In genomic region chr7:90085713-90086112, GRCm38 (mm10) we compare ENCODE assay signal across 29 mouse cellular contexts. TPM values are rescaled to one million over a fixed set of nuclear protein-coding genes. Genes with fewer than 3 reads are reported as not detected.
DNase-seq lines count a peak whose midpoint lies in the region; ATAC-seq and TF ChIP-seq lines count a peak whose summit lies in the region.
"Had no signal": no experiment of that assay in that cellular context is flagged by ENCODE, and none has a peak within 500 bp of the region (broad histone marks: within the 10 kb centered on the region; RNA-seq: fewer than 3 reads in every experiment).

No protein-coding gene starts in this region.

- H3K9me3 ChIP-seq in liver, embryonic 13.5 days (replicated peaks), result no peaks in the 10 kb centered on the region
- no peaks in the 10 kb centered on the region for H3K9me3 ChIP-seq in liver, embryonic 11.5 days (ENCODE audit: control insufficient read depth, low read length)
- H3K9me3 ChIP-seq in stomach, embryonic 15.5 days, result no peaks in the 10 kb centered on the region
- H3K9me3 ChIP-seq in stomach, postnatal 0 days (ENCODE audit: control insufficient read depth, low read length), result no peaks in the 10 kb centered on the region
- H3K9me3 ChIP-seq: embryonic facial prominence, embryonic 12.5 days; forebrain, embryonic 13.5 days; G1E; heart, embryonic 10.5 days; heart, embryonic 15.5 days; neural tube, embryonic 12.5 days had no signal

- ATAC-seq in liver, embryonic 13.5 days (ENCODE audit: low read depth), result no peak
- no peak for ATAC-seq in liver, embryonic 11.5 days (replicated peaks; ENCODE audit: low FRiP score)
- no peak for ATAC-seq in stomach, embryonic 15.5 days (ENCODE audit: insufficient read depth, low FRiP score, low read depth)
- ATAC-seq in stomach, postnatal 0 days (ENCODE audit: low FRiP score, low TSS enrichment), result no peak
- ATAC-seq: forebrain, embryonic 13.5 days; hindbrain, embryonic 16.5 days; midbrain, embryonic 16.5 days had no signal

- 56% methylated on average over 1 of the region's 1 CpGs for WGBS in liver, embryonic 13.5 days (ENCODE audit: insufficient replicate concordance)
- WGBS in liver, embryonic 11.5 days, result 58% methylated on average over 1 of the region's 1 CpGs
- WGBS in stomach, embryonic 15.5 days, result 14% methylated on average over 1 of the region's 1 CpGs
- WGBS in stomach, postnatal 0 days, result 4% methylated on average over 1 of the region's 1 CpGs

- no peak for TF ChIP-seq CTCF in gastrocnemius, adult 2 months (IDR thresholded peaks at IDR 0.05)
- no peak for TF ChIP-seq CTCF in stomach, postnatal 0 days (IDR thresholded peaks at IDR 0.05; ENCODE audit: low read depth)

- no peak overlapping the region for H3K4me3 ChIP-seq in gastrocnemius, adult 2 months
- no peak overlapping the region for H3K4me3 ChIP-seq in liver, embryonic 13.5 days (replicated peaks)
- H3K4me3 ChIP-seq in liver, embryonic 11.5 days (ENCODE audit: low read depth, low read length), result no peak overlapping the region
- H3K4me3 ChIP-seq in stomach, embryonic 15.5 days (replicated peaks), result no peak overlapping the region
- no peak overlapping the region for H3K4me3 ChIP-seq in stomach, postnatal 0 days (ENCODE audit: low read depth, low read length)
- H3K4me3 ChIP-seq: embryonic facial prominence, embryonic 12.5 days; forebrain, embryonic 13.5 days; heart, embryonic 10.5 days; heart, embryonic 15.5 days; myocyte; neural tube, embryonic 12.5 days had no signal

- H3K27me3 ChIP-seq in liver, embryonic 13.5 days, result no peaks in the 10 kb centered on the region
- H3K27me3 ChIP-seq in liver, embryonic 11.5 days (replicated peaks; ENCODE audit: control insufficient read depth, insufficient read depth, low read length), result no peaks in the 10 kb centered on the region
- H3K27me3 ChIP-seq in stomach, embryonic 15.5 days (replicated peaks), result no peaks in the 10 kb centered on the region
- no peaks in the 10 kb centered on the region for H3K27me3 ChIP-seq in stomach, postnatal 0 days (ENCODE audit: control insufficient read depth, insufficient read depth, low read length)
- H3K27me3 ChIP-seq: embryonic facial prominence, embryonic 12.5 days; forebrain, embryonic 13.5 days; heart, embryonic 15.5 days; neural tube, embryonic 12.5 days had no signal

- H3K9ac ChIP-seq in liver, embryonic 13.5 days, result no peak overlapping the region
- no peak overlapping the region for H3K9ac ChIP-seq in liver, embryonic 11.5 days (ENCODE audit: low read depth, low read length)
- H3K9ac ChIP-seq in stomach, embryonic 15.5 days, result no peak overlapping the region
- H3K9ac ChIP-seq in stomach, postnatal 0 days (ENCODE audit: low read length), result no peak overlapping the region
- H3K9ac ChIP-seq: embryonic facial prominence, embryonic 12.5 days; forebrain, embryonic 13.5 days; heart, embryonic 15.5 days; liver, embryonic 14.5 days; neural tube, embryonic 12.5 days had no signal

- H3K27ac ChIP-seq in gastrocnemius, adult 2 months, result peak overlapping the region; percentile 66; the same call in 1 of the 2 replicates
- peak overlapping the region; percentile 96; the same call in 1 of the 2 replicates for H3K27ac ChIP-seq in liver, embryonic 13.5 days
- H3K27ac ChIP-seq in liver, embryonic 11.5 days (ENCODE audit: low read depth, low read length), result no peak overlapping the region
- H3K27ac ChIP-seq in stomach, embryonic 15.5 days, result 0 out of 2 replicates have a peak overlapping the region, but pooled peaks have one; percentile 2
- H3K27ac ChIP-seq in stomach, postnatal 0 days (replicated peaks), result no peak overlapping the region
- H3K27ac ChIP-seq: embryonic facial prominence, embryonic 12.5 days; forebrain, embryonic 13.5 days; heart, embryonic 10.5 days; heart, embryonic 15.5 days; liver, embryonic 14.5 days; neural tube, embryonic 12.5 days had no signal

- TF ChIP-seq EP300 in stomach, postnatal 0 days (optimal IDR thresholded peaks at IDR 0.05), result no peak

- no peak overlapping the region for H3K4me2 ChIP-seq in liver, embryonic 13.5 days
- H3K4me2 ChIP-seq in liver, embryonic 11.5 days, result no peak overlapping the region
- no peak overlapping the region for H3K4me2 ChIP-seq in stomach, embryonic 15.5 days
- no peak overlapping the region for H3K4me2 ChIP-seq in stomach, postnatal 0 days (replicated peaks; ENCODE audit: low read depth)
- H3K4me2 ChIP-seq: embryonic facial prominence, embryonic 12.5 days; forebrain, embryonic 13.5 days; heart, embryonic 15.5 days; midbrain, embryonic 11.5 days; neural tube, embryonic 12.5 days had no signal

- peaks cover 50% of the 10 kb centered on the region for H3K4me1 ChIP-seq in liver, embryonic 13.5 days (replicated peaks)
- H3K4me1 ChIP-seq in liver, embryonic 11.5 days (replicated peaks; ENCODE audit: control insufficient read depth, insufficient read depth, low read length), result peaks cover 25% of the 10 kb centered on the region
- 0 out of 2 replicates have a peak, but pooled peaks cover 6% of the 10 kb centered on the region for H3K4me1 ChIP-seq in stomach, embryonic 15.5 days
- no peaks in the 10 kb centered on the region for H3K4me1 ChIP-seq in stomach, postnatal 0 days (replicated peaks; ENCODE audit: control insufficient read depth, insufficient read depth)
- H3K4me1 ChIP-seq: embryonic facial prominence, embryonic 12.5 days; forebrain, embryonic 13.5 days; neural tube, embryonic 12.5 days had no signal

- H3K36me3 ChIP-seq in liver, embryonic 13.5 days, result no peaks in the 10 kb centered on the region
- no peaks in the 10 kb centered on the region for H3K36me3 ChIP-seq in liver, embryonic 11.5 days (ENCODE audit: control insufficient read depth, insufficient read depth, low read length)
- no peaks in the 10 kb centered on the region for H3K36me3 ChIP-seq in stomach, embryonic 15.5 days
- H3K36me3 ChIP-seq in stomach, postnatal 0 days (ENCODE audit: control insufficient read depth, insufficient read depth, low read length), result no peaks in the 10 kb centered on the region
- H3K36me3 ChIP-seq: embryonic facial prominence, embryonic 12.5 days; G1E; heart, embryonic 10.5 days; heart, embryonic 15.5 days; neural tube, embryonic 12.5 days had no signal

- intact Hi-C loops in gastrocnemius, adult 2 months (cut with DNase I), result no loop called here

- no peak for DNase-seq in gastrocnemius, adult 2 months
- DNase-seq in gastrocnemius, adult 8-10 months (ENCODE audit: low spot score in 2 of 2), result no peak
- no peak for DNase-seq in liver, embryonic 13.5 days
- no peak for DNase-seq in liver, embryonic 11.5 days (ENCODE audit: low spot score)
- no peak for DNase-seq in stomach, postnatal 0 days (ENCODE audit: low spot score)
- no peak for DNase-seq in cerebellum, adult 11 months
- no peak for DNase-seq in spleen, postnatal 10 days (ENCODE audit: low spot score in 2 of 2)
- DNase-seq: adrenal gland, adult 8-10 months; cerebellum, adult 9-10 months; cerebellum, postnatal 36 days; gastrocnemius, postnatal 25 days; kidney, adult 18-20 months; kidney, postnatal 10 days; layer of hippocampus, adult 9-11 months; lung, postnatal 14 days; right cerebral cortex, adult 18-20 months; thymus, postnatal 14 days had no signal

RNA-seq across cellular contexts. Expression of gene Picalm, which starts 44.3 kb away (rescaled TPM):
- 10 to 100 TPM; 87.9 to 93.4 TPM for total RNA-seq in gastrocnemius, adult 2 months (2021)
- total RNA-seq in gastrocnemius, adult 8-10 months (2022), result 10 to 100 TPM; 64.1 to 79.4 (median 77.9) TPM
- 51.1 and 58.4 TPM in 2 replicates for polyA plus RNA-seq in liver, embryonic 13.5 days (2015; fragmentation: Nextera tagmentation; extraction: Ambion mirVana)
- polyA plus RNA-seq in liver, embryonic 11.5 days (2014; fragmentation: Nextera tagmentation; extraction: Ambion mirVana), result 62.6 and 65.9 TPM in 2 replicates
- 41.2 and 44.5 TPM in 2 replicates for polyA plus RNA-seq in stomach, embryonic 15.5 days (2015; fragmentation: Nextera tagmentation; extraction: Ambion mirVana)
- polyA plus RNA-seq in stomach, postnatal 0 days (2015; fragmentation: Nextera tagmentation; extraction: Ambion mirVana), result 25.1 and 25.3 TPM in 2 replicates

Comparison
In these comparisons a context has a peak if more than half of its experiments do, and no peak if none do; other contexts are left out.
1. H3K27ac ChIP-seq: peak in gastrocnemius, adult 2 months (single experiment), liver, embryonic 13.5 days (single experiment) and stomach, embryonic 15.5 days (single experiment); none in liver, embryonic 11.5 days (single experiment) and stomach, postnatal 0 days (single experiment).